Mouse (Mus musculus): ENCODE results near the gene Exoc8. TPM values are rescaled to one million over a fixed set of nuclear protein-coding genes. Genes with fewer than 3 reads are reported as not detected.

Exoc8 gene
- total and polyA plus RNA-seq, 3 experiments, result 9.5 to 16.9 TPM; not detected in 1

GRCm38 (mm10) chr8:124853511-124853910 lies 44.0 kb downstream of the Exoc8 start:
- Histone ChIP-seq H3K4me3 (ENCODE audit: control insufficient read depth in 1 of 2, insufficient read depth in 1 of 2, low read depth in 2 of 2, low read length in 2 of 2) (no peak overlapping the region), H3K9me3 (replicated peaks; ENCODE audit: insufficient read depth, low read length) (no peaks in the 10 kb centered on the region), H3K9ac (ENCODE audit: control insufficient read depth, low read depth, low read length, poor library complexity, severe bottlenecking) (no peak overlapping the region), H3K36me3 (ENCODE audit: control insufficient read depth in 1 of 2, insufficient read depth in 2 of 2, low read length in 2 of 2) (peaks cover 3 to 27% of the 10 kb centered on the region in 2 experiments; a peak in 3 of 4 replicates), H3K27me3 (ENCODE audit: control insufficient read depth in 1 of 2, insufficient read depth in 2 of 2, low read length in 2 of 2) (no peaks in the 10 kb centered on the region), H3K27ac (ENCODE audit: control insufficient read depth, low read depth, low read length) (no peak overlapping the region), H3K79me2 (ENCODE audit: control insufficient read depth, insufficient read depth, low read length, poor library complexity) (peaks cover 19% of the 10 kb centered on the region), H3K4me1 (ENCODE audit: control insufficient read depth in 1 of 2, insufficient read depth in 2 of 2, low read length in 2 of 2) (no peaks in the 10 kb centered on the region)
- no peak for DNase-seq (ENCODE audit: low read depth, low spot score)
- TF ChIP-seq GABPA (IDR thresholded peaks at IDR 0.05; ENCODE audit: low read depth, low read length) (no peak), MAFK (IDR thresholded peaks at IDR 0.05; ENCODE audit: borderline replicate concordance, low read depth, low read length) (no peak), SIN3A (IDR thresholded peaks at IDR 0.05; ENCODE audit: low read length) (no peak), E2F4 (IDR thresholded peaks at IDR 0.05; ENCODE audit: borderline replicate concordance, low read depth, low read length) (no peak), USF1 (IDR thresholded peaks at IDR 0.05; ENCODE audit: low read depth, low read length) (no peak), ZKSCAN1 (IDR thresholded peaks at IDR 0.05; ENCODE audit: low read depth, low read length) (no peak), MEF2A (IDR thresholded peaks at IDR 0.05; ENCODE audit: extremely low read depth, insufficient replicate concordance, low read depth, low read length, poor library complexity, severe bottlenecking) (no peak), CTCF (IDR thresholded peaks at IDR 0.05 in 2 of 3, conservative IDR thresholded peaks at IDR 0.05 in 1 of 3; ENCODE audit: control insufficient read depth in 1 of 3, insufficient read depth in 1 of 3, low read depth in 2 of 3, low read length in 3 of 3, poor library complexity in 1 of 3, severe bottlenecking in 1 of 3) (no peak)

- Histone ChIP-seq H3K27ac (ENCODE audit: control insufficient read depth, low read depth, low read length) (no peak overlapping the region), H3K4me1 (ENCODE audit: control insufficient read depth in 1 of 2, insufficient read depth in 2 of 2, low read length in 2 of 2) (no peaks in the 10 kb centered on the region), H3K27me3 (ENCODE audit: control insufficient read depth in 1 of 2, insufficient read depth in 2 of 2, low read length in 2 of 2) (no peaks in the 10 kb centered on the region), H3K36me3 (ENCODE audit: control insufficient read depth in 1 of 2, insufficient read depth in 2 of 2, low read length in 2 of 2) (peaks cover 0 to 8% of the 10 kb centered on the region in 2 experiments; a peak in 1 of 4 replicates), H3K79me2 (ENCODE audit: control insufficient read depth, insufficient read depth, low read length, poor library complexity) (peaks cover 4% of the 10 kb centered on the region; the same call in 1 of the 2 replicates), H3K9me3 (replicated peaks; ENCODE audit: insufficient read depth, low read length) (no peaks in the 10 kb centered on the region), H3K4me3 (ENCODE audit: control insufficient read depth in 1 of 2, insufficient read depth in 1 of 2, low read depth in 2 of 2, low read length in 2 of 2) (no peak overlapping the region), H3K9ac (ENCODE audit: control insufficient read depth, low read depth, low read length, poor library complexity, severe bottlenecking) (no peak overlapping the region)
- TF ChIP-seq HCFC1 (IDR thresholded peaks at IDR 0.05; ENCODE audit: low read depth, low read length) (no peak), POLR2A (IDR thresholded peaks at IDR 0.05; ENCODE audit: control insufficient read depth in 1 of 2, insufficient read depth in 1 of 2, low read depth in 1 of 2, low read length in 2 of 2, poor library complexity in 1 of 2) (no peak), POLR2AphosphoS2 (IDR thresholded peaks at IDR 0.05; ENCODE audit: low read length) (no peak), CHD1 (IDR thresholded peaks at IDR 0.05; ENCODE audit: low read depth, low read length) (no peak), MXI1 (IDR thresholded peaks at IDR 0.05; ENCODE audit: low read depth, low read length) (no peak), MAZ (IDR thresholded peaks at IDR 0.05; ENCODE audit: low read depth, low read length) (no peak), NELFE (IDR thresholded peaks at IDR 0.05; ENCODE audit: low read depth, low read length) (no peak), UBTF (IDR thresholded peaks at IDR 0.05; ENCODE audit: borderline replicate concordance, insufficient read depth, low read depth, low read length) (no peak), BHLHE40 (IDR thresholded peaks at IDR 0.05; ENCODE audit: borderline replicate concordance, low read depth, low read length) (no peak), POLR2AphosphoS5 (IDR thresholded peaks at IDR 0.05; ENCODE audit: borderline replicate concordance, low read depth, low read length) (no peak), MYB (IDR thresholded peaks at IDR 0.05; ENCODE audit: low read depth, low read length) (no peak), ZNF384 (IDR thresholded peaks at IDR 0.05; ENCODE audit: low read depth, low read length) (no peak), MYC (IDR thresholded peaks at IDR 0.05; ENCODE audit: low read depth, low read length) (no peak), MAFK (IDR thresholded peaks at IDR 0.05; ENCODE audit: borderline replicate concordance, low read depth, low read length) (no peak)
- no peak for DNase-seq (ENCODE audit: low read depth, low spot score)
Measured at GRCm38 (mm10) chr8:124845573-124845972, 51.9 kb downstream of the Exoc8 start.

All from MEL (cell line).